Mouse (Mus musculus): ENCODE measurements around the gene Tcf3. TPM values are rescaled to one million over a fixed set of nuclear protein-coding genes. Genes with fewer than 3 reads are reported as not detected.

Gene Tcf3
- polyA plus RNA-seq, 2 experiments, result 41.9 to 54.7 TPM

DNA sequence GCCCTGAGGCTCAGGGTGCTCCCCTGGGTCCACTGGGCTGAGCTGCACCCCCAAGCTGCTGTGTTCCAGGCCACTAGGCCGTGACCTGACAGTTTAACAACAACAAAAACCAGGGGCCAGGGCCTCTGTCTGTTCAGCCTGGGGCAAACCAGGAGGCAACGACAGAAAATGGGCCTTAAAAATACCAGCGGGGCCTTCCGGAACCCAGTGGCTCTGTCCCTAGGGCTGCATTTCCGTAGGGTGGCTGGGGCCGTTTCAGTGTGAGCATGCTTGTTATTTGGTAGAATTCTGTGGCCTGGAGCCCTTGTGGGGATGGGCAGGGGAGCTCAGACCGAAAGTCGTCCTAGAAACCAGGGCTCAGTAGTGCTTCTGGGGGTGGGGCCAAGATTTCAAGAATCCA lies 3.6 kb downstream of the Tcf3 start:
- Histone ChIP-seq H3K9ac (replicated peaks) (no peak overlapping the region), H3K4me2 (ENCODE audit: low read depth) (no peak overlapping the region), H3K36me3 (replicated peaks; ENCODE audit: control insufficient read depth, insufficient read depth, low read depth) (peaks cover 59% of the 10 kb centered on the region), H3K4me1 (replicated peaks; ENCODE audit: control insufficient read depth in 2 of 2, insufficient read depth in 2 of 2, low read length in 1 of 2) (peaks cover 13 to 16% of the 10 kb centered on the region in 2 experiments), H3K27me3 (ENCODE audit: control insufficient read depth, insufficient read depth, low read length) (no peaks in the 10 kb centered on the region), H3K9me3 (ENCODE audit: control insufficient read depth, low read length) (peaks cover 3% of the 10 kb centered on the region; the same call in 1 of the 2 replicates), H3K4me3 (ENCODE audit: insufficient read depth in 1 of 2, low read depth in 2 of 2, low read length in 2 of 2) (no peak overlapping the region), H3K27ac (no peak overlapping the region)
- ATAC-seq (ENCODE audit: insufficient read depth) (no peak), DNase-seq (ENCODE audit: low read depth in 3 of 3, low spot score in 3 of 3) (no peak)
- TF ChIP-seq CTCF (IDR thresholded peaks at IDR 0.05; ENCODE audit: low read depth) (no peak), EP300 (IDR thresholded peaks at IDR 0.05; ENCODE audit: low read depth) (no peak)
- WGBS (ENCODE audit: insufficient replicate concordance), result 87% methylated on average over 8 of the region's 8 CpGs

DNA sequence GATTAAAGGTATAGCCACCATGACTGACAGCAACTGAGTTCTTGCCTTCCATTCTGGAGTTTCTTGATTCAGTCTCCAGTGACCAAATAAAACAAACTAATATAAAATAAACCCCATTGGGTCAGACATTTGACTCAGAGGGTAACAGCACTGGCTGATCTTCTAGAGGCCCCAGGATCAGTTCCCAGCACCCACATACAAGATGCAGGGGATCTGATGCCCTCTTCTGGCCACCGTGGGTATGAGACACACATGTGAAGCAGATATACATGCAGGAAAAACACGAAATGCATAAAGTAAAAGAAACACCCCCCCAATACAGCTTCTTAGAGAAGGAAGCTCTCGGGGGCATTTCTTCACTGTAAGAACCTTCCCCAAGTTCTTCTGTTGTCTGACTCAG lies 8.4 kb downstream of the Tcf3 start:
- H3K4me3 ChIP-seq (ENCODE audit: insufficient read depth in 1 of 2, low read depth in 2 of 2, low read length in 2 of 2), result no peak overlapping the region
- WGBS (ENCODE audit: insufficient replicate concordance), result 91% methylated on average over 3 of the region's 3 CpGs
- no peaks in the 10 kb centered on the region for H3K27me3 ChIP-seq (ENCODE audit: control insufficient read depth, insufficient read depth, low read length)
- TF ChIP-seq CTCF (IDR thresholded peaks at IDR 0.05; ENCODE audit: low read depth) (peak; percentile 37), EP300 (IDR thresholded peaks at IDR 0.05; ENCODE audit: low read depth) (no peak)
- H3K9ac ChIP-seq (replicated peaks), result no peak overlapping the region
- H3K36me3 ChIP-seq (replicated peaks; ENCODE audit: control insufficient read depth, insufficient read depth, low read depth), result peaks cover 69% of the 10 kb centered on the region
- ATAC-seq (ENCODE audit: insufficient read depth), result no peak
- H3K4me1 ChIP-seq (replicated peaks; ENCODE audit: control insufficient read depth in 2 of 2, insufficient read depth in 2 of 2, low read length in 1 of 2), result peaks cover 47 to 48% of the 10 kb centered on the region in 2 experiments
- peak overlapping the region; percentile 93 for H3K27ac ChIP-seq
- H3K4me2 ChIP-seq (ENCODE audit: low read depth), result no peak overlapping the region
- no peak for DNase-seq (ENCODE audit: low read depth in 3 of 3, low spot score in 3 of 3)
- peaks cover 3% of the 10 kb centered on the region; the same call in 1 of the 2 replicates for H3K9me3 ChIP-seq (ENCODE audit: control insufficient read depth, low read length)

DNA sequence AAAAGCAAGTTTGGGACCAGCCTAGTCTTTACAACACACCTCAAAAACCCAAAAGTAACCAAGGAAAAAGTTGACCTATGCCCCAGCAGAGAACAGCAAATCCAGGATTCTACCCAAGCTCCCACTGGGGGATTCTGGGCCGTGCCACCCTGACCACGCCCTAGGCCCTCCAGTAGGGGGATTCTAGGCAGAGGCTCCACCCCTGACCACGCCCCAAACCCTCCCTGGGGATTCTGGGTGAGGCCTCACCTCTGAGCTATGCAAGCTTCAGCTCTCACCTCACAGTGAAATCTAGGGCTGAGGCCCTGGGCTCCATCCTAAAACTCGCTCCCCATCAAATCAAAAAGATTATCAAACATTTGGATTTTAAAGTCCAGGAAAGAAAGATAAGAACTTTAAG lies 9.9 kb downstream of the Tcf3 start:
- Histone ChIP-seq H3K9me3 (ENCODE audit: control insufficient read depth, low read length) (peaks cover 3% of the 10 kb centered on the region; the same call in 1 of the 2 replicates), H3K27me3 (ENCODE audit: control insufficient read depth, insufficient read depth, low read length) (no peaks in the 10 kb centered on the region), H3K36me3 (replicated peaks; ENCODE audit: control insufficient read depth, insufficient read depth, low read depth) (peaks cover 69% of the 10 kb centered on the region), H3K27ac (peak overlapping the region; percentile 93), H3K9ac (replicated peaks) (peak overlapping the region; percentile 62), H3K4me1 (replicated peaks; ENCODE audit: control insufficient read depth in 2 of 2, insufficient read depth in 2 of 2, low read length in 1 of 2) (peaks cover 62 to 63% of the 10 kb centered on the region in 2 experiments), H3K4me3 (ENCODE audit: insufficient read depth in 1 of 2, low read depth in 2 of 2, low read length in 2 of 2) (peak overlapping the region in 1 of 2 experiments; percentile 0; a peak in 1 of 4 replicates), H3K4me2 (ENCODE audit: low read depth) (peak overlapping the region; percentile 85)
- WGBS (ENCODE audit: insufficient replicate concordance), result 13% methylated on average over 4 of the region's 4 CpGs
- DNase-seq (ENCODE audit: low read depth in 3 of 3, low spot score in 3 of 3) (peak; percentile 77 to 79 (median 78)), ATAC-seq (ENCODE audit: insufficient read depth) (peak; percentile 69)
- TF ChIP-seq CTCF (IDR thresholded peaks at IDR 0.05; ENCODE audit: low read depth) (peak; percentile 40; the same call in 1 of the 2 replicates), EP300 (IDR thresholded peaks at IDR 0.05; ENCODE audit: low read depth) (no peak)

DNA sequence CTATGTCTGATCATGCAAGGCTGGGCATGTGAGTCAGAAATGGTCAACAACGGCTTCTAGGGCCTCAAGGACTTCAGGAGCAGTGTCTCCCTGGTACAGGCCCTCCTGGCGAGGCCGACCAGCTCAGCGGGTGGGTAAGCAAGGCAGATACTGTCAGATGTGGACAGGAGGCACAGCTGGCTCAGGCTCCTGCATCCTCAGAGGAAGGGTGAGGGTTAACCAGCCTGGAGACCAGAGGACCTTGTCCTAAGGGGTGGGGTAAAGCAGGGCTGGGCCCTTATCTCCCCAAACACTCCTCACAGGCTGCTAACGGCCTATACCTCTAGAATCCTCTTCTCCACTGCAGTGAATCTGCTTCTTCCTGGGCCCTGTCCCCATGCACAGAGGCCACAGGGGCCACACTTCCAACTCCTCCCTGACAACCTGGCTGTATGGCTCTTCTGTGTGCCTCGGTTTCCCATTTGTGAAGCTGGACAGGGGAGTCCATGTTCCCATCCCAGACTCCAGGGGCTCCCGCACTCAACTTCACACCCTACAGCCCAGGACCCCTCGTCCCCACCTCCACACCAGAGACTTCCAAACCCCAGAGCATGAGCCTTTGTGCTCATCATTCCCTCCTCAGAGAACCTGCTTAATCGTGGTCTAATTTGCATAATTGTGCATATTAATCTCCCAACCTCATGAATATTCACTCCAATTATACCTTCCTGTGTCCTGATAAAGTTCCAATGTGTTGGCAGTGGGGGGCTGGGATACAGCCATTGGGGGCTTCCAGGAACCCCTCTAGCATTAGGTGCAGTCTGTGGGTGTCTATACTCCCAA lies 11.6 kb downstream of the Tcf3 start:
- Histone ChIP-seq H3K9ac (replicated peaks) (peak overlapping the region; percentile 72), H3K9me3 (ENCODE audit: control insufficient read depth, low read length) (peaks cover 3% of the 10 kb centered on the region; the same call in 1 of the 2 replicates), H3K27me3 (ENCODE audit: control insufficient read depth, insufficient read depth, low read length) (no peaks in the 10 kb centered on the region), H3K36me3 (replicated peaks; ENCODE audit: control insufficient read depth, insufficient read depth, low read depth) (peaks cover 71% of the 10 kb centered on the region), H3K27ac (peak overlapping the region; percentile 93), H3K4me1 (replicated peaks; ENCODE audit: control insufficient read depth in 2 of 2, insufficient read depth in 2 of 2, low read length in 1 of 2) (peaks cover 64 to 66% of the 10 kb centered on the region in 2 experiments), H3K4me3 (ENCODE audit: insufficient read depth in 1 of 2, low read depth in 2 of 2, low read length in 2 of 2) (peak overlapping the region; percentile 28 to 54), H3K4me2 (ENCODE audit: low read depth) (peak overlapping the region; percentile 85)
- peak; percentile 78 to 86 (median 84) for DNase-seq (ENCODE audit: low read depth in 3 of 3, low spot score in 3 of 3)
- 15% methylated on average over 9 of the region's 9 CpGs for WGBS (ENCODE audit: insufficient replicate concordance)
- ATAC-seq (ENCODE audit: insufficient read depth), result peak; percentile 95
- peak; percentile 85 for TF ChIP-seq EP300 (IDR thresholded peaks at IDR 0.05; ENCODE audit: low read depth)
- no peak for TF ChIP-seq CTCF (IDR thresholded peaks at IDR 0.05; ENCODE audit: low read depth)

DNA sequence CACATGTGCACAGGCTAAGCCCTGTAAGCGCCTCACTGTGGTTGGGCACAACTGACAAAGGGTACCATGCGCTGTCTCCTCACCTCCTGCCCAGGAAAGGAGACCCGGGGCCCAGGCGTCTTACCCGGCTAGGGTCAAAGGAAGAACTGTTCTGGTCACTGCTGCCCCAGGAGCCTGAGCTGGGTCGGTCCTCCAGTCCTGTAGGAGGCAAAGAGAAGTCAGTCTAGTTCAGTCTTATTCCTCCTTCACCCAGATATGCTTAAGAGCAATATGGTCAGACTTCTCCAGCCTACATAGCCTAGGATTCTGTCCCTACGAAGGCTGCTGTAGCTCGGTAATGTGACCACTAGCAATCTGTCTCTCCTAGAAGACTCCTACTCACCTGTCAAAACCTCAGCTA lies 12.2 kb downstream of the Tcf3 start:
- TF ChIP-seq CTCF (IDR thresholded peaks at IDR 0.05; ENCODE audit: low read depth) (no peak), EP300 (IDR thresholded peaks at IDR 0.05; ENCODE audit: low read depth) (no peak)
- 65% methylated on average over 8 of the region's 8 CpGs for WGBS (ENCODE audit: insufficient replicate concordance)
- H3K9ac ChIP-seq (replicated peaks), result peak overlapping the region; percentile 72
- peaks cover 3% of the 10 kb centered on the region; the same call in 1 of the 2 replicates for H3K9me3 ChIP-seq (ENCODE audit: control insufficient read depth, low read length)
- H3K4me1 ChIP-seq (replicated peaks; ENCODE audit: control insufficient read depth in 2 of 2, insufficient read depth in 2 of 2, low read length in 1 of 2), result peaks cover 64 to 66% of the 10 kb centered on the region in 2 experiments
- H3K27me3 ChIP-seq (ENCODE audit: control insufficient read depth, insufficient read depth, low read length), result no peaks in the 10 kb centered on the region
- H3K4me2 ChIP-seq (ENCODE audit: low read depth), result peak overlapping the region; percentile 85
- DNase-seq (ENCODE audit: low read depth in 3 of 3, low spot score in 3 of 3) (no peak), ATAC-seq (ENCODE audit: insufficient read depth) (no peak)
- H3K27ac ChIP-seq, result peak overlapping the region; percentile 93
- H3K4me3 ChIP-seq (ENCODE audit: insufficient read depth in 1 of 2, low read depth in 2 of 2, low read length in 2 of 2), result peak overlapping the region; percentile 28 to 54
- peaks cover 71% of the 10 kb centered on the region for H3K36me3 ChIP-seq (replicated peaks; ENCODE audit: control insufficient read depth, insufficient read depth, low read depth)

Measured in liver, embryonic 14.5 days (tissue).